Mouse (Mus musculus): ENCODE results near the gene Myh14. TPM values are rescaled to one million over a fixed set of nuclear protein-coding genes. Genes with fewer than 3 reads are reported as not detected.

The Myh14 gene
- total RNA-seq, 2 experiments from 2014 or later: 81.8 to 110 TPM

- no peak for DNase-seq
- intact Hi-C loops (cut with DNase I): no loop called here
These were observed 29.6 kb downstream of the Myh14 start for GRCm38 (mm10) chr7:44640843-44641605.

- DNase-seq: no peak
- intact Hi-C loops (cut with DNase I): no loop called here
These were observed 32.0 kb downstream of the Myh14 start for GRCm38 (mm10) chr7:44638663-44639062.

DNA sequence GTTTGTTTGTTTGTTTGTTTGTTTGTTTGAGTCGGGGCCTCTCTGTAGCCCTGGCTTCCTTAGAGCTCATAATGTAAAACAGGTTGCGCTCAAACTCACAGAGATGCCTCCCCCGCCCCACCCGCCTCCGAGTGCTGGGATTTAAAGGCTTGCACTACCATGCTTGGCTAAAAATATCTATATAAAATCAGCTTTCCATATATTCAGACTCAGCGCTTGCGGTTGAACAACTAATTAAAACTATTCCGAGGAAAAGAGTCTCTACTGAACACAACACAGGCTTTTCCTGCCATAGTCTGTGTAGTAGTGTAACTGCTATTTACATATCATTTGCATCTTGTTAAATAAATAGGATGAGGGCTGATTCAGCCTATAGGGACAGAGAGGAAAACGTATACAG is 34.0 kb downstream of the Myh14 start:
- intact Hi-C loops (cut with DNase I): no loop called here
- no peak for DNase-seq

- DNase-seq: no peak
- intact Hi-C loops (cut with DNase I): loop anchor here (5.0 kb wide), 1 partner anchor 69 kb away; no protein-coding TSS in a partner anchor
These were observed 37.2 kb downstream of the Myh14 start for GRCm38 (mm10) chr7:44633407-44633806.

DNA sequence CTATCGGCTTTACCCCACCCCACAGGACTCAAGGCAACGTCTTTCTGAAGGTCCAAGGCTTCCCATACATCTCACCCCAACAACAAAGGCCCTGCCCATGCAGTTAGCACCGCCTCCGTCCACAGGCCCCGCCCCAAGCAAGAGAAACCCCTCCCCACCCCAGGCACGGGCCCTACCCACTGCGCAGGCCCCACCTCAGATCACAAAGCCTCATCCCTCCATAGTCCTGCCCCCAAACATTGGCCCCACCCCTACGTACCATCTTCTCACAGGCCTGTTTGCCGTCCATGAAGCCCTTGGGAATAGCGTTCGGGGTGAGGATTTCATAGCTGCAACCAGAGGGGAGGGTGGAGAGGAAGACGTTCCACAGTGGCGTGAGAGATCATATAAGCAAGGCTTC is 38.0 kb downstream of the Myh14 start:
- intact Hi-C loops (cut with DNase I): loop anchor here (5.0 kb wide), 1 partner anchor 70 kb away; no protein-coding TSS in a partner anchor
- no peak for DNase-seq

DNA sequence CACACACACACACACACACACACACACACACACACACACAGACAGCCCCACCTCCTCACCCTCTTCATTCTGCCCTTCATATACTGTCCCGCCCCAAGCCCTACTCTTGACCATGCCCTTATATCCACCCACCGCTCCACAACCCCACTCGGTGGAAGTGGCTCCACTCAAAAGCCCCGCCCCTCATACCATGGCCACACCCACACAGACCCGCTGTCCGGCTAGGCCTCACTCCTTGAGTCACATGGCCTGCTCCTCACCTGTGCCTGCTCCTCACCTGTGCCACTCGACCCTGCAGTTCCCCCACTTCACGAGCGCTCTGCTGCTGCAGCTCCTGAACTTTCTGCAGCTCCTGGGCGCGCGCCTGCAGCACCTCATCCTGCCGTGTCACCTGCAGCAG is 40.2 kb downstream of the Myh14 start:
- intact Hi-C loops (cut with DNase I): loop anchor here (5.0 kb wide), 1 partner anchor 72 kb away; no protein-coding TSS in a partner anchor
- DNase-seq: no peak

DNA sequence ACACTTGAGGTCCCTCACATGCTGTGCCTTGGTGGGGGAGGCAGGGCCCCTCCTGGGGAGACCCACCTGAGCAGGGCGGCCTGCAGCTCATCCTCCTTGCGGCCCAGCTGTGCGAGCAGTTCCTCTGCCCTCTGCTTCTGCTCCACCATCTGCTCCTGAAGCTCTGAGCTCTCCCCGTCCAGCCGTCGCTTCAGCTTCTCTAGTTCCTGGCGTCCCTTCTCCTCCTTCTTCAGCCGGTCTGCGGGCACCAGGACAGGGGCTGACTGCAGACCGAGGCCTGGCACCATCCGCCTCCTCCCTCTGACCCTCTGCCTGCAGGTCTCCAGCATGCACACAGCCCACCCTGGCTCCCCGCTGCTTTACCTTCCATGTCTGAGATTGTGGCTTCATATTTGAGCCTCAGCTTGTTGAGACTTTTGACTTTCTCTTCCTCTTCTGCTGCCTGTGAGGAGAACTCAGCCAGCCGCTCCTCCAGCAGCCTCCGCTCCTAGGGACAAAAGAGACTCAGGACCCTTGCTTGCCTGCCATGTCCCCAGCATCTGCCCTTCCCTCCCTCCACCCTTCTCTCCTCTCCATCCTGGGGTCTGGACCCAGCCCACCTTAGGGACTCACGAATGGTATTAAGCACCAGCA is 42.1 kb downstream of the Myh14 start:
- intact Hi-C loops (cut with DNase I): no loop called here
- DNase-seq: no peak

DNA sequence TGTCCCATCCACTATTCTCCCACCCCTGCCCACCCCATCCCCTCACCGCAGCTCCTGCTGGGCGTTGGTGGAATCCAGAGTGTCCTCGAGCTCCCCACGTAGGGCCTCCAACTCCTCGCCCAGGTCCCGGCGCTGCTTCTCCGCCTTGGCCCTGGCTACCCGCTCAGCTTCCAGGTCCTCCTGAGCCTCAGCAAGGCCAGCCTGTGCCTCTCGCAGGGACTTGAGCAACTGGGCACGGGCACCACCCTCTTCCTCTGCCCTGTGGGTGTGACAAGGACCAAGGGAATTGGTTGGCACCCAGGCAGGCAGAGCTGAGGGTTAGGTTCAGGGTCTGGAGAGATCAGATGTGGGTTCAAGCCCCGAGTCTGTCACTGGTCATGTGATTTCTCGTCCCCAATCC is 43.7 kb downstream of the Myh14 start:
- intact Hi-C loops (cut with DNase I): no loop called here

DNA sequence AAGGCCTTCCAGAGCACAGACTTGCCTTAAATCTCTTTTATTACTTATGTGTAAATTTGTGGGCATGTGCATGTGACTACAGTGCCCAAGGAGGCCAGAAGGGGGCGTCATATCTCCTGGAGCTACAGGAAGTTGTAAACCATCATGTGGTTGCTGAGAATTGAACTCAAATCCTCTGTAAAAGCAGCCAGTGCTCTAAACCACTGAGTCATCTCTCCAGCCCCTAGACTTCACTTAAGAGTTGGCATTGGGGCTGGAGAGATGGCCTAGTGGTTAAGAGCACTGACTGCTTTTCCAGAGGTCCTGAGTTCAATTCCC is 44.6 kb downstream of the Myh14 start:
- intact Hi-C loops (cut with DNase I): no loop called here
- DNase-seq: no peak

More for the DNA sequence above, 43.7 kb downstream of the Myh14 start:
- DNase-seq: no peak

- DNase-seq: no peak
- intact Hi-C loops (cut with DNase I): no loop called here
These were observed 45.2 kb downstream of the Myh14 start for GRCm38 (mm10) chr7:44625241-44626067.

- intact Hi-C loops (cut with DNase I): no loop called here
- DNase-seq: no peak
These were observed 45.8 kb downstream of the Myh14 start for GRCm38 (mm10) chr7:44624828-44625227.

DNA sequence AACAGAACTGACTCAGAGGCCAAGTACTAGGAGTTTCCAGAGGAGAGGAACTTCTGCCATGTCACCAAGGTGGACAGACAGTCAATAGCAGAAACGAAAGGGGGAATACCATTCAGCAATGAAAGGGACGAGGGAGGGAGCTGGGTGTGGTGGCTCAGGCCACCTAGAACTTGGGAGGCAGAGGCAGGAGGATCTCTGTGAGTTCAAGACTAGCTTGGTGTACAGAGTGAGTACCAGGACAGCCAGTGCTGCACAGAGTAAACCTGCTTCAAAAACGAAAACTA is 46.2 kb downstream of the Myh14 start:
- intact Hi-C loops (cut with DNase I): no loop called here
- no peak for DNase-seq

DNA sequence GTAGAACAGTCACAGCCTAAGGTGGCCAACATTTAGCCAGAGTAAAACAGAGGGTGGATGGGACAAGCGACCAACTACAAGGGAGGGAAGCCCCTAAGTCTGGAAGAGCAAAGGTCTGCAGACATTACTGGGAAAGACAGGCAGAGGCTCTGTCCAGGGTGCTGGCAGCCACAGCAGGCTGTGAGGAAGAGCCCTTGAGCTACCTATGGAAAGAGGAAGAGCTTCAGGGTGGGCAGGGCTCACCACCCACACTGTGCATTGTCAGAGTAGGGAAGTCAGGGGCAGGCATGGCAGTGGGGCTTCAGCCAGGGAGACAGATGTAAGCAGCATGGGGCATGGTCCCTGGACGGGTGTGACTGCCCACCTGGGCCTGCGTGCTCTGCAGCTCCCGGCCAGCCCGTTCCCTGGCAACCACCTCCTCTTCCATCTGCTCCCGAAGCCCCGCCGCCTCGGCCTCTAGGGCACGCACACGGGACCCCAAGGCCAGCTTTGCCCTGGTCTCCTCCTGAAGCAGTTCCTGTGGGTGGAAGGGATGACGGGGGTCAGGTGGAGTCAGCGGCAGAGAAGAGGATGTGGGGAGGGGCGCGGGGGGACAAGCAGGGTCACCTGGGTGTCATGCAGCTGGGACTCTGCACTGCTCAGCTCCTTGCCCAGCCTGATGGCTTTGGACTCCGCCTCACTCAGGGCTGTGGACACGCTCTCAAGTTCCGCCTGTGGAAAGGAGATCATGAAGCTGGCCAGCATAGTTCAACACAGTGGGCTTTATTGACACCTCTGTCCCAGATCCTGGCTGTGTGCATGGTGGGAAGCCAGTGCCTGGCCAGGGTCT is 46.7 kb downstream of the Myh14 start:
- DNase-seq: no peak
- intact Hi-C loops (cut with DNase I): no loop called here

DNA sequence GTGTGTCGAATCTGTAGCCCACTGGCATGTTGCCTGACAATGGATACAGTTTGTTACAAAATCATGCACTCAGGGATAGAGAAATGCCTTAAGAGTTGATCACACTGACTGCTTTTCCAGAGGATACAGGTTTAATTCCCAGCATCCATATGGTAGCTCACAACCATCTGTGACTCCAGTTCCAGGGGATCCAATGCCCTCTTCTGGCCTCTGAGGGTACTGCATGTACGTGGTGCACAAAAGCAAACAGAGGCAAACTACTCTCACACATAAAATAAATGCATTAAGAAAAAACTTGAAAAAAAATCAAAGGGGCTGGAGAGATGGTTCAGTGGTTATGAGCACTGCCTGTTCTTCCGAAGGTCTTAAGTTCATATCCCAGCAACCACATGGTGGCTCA is 53.6 kb downstream of the Myh14 start:
- no peak for DNase-seq
- intact Hi-C loops (cut with DNase I): no loop called here

- DNase-seq: no peak
- intact Hi-C loops (cut with DNase I): no loop called here
These were observed 54.7 kb downstream of the Myh14 start for GRCm38 (mm10) chr7:44615987-44616386.

DNA sequence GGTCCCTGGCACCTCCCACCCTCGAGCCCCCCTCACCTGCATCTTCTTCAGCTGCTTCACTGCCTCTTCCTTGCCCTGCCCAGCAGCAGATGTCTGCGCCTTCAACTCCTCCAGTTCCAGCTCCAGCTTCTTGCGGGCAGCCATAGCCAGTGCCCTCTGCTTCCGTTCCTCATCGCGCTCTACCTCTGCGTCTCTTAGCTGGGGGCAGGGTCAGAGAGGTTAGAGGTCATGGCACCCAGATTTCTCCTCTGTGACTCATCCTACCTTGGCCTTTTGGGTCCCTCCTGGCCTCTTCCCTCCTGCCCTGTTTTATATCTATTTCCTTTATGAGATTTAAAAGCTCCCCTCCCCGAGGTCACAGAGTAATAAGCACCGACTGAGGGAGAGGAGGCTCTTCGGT is 55.3 kb downstream of the Myh14 start:
- DNase-seq: no peak
- intact Hi-C loops (cut with DNase I): no loop called here

DNA sequence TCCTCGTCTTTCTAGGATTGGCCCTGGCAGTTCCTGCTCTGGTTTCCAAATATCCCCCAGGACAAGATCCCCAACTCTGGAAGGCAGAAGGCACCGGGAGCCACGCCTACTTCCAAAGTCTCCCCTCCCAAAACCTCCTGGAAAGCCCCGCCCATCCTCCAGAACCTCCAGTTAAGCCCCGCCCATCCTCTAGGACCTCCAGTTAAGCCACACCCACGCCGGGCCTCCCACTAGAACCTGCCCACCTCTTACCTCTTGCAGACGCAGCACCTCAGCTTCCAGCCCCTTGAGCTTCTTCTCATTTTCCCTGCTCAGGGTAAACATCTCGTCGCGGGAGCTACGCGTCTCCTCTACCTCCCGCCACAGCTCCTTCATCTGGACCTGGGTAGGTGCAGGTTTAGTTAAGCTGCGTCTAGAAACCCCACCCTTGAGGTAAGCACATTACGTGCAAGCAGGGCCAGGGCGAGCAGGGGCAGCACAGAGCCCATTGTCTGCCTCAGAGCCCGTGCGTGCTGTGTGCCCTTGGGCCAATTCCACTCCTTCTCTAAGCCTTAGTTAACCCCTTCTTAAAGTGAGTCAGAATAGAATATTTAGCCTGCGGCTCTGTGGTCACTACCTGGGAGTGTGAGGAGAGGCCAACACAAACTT is 56.5 kb downstream of the Myh14 start:
- intact Hi-C loops (cut with DNase I): no loop called here
- DNase-seq: no peak

DNA sequence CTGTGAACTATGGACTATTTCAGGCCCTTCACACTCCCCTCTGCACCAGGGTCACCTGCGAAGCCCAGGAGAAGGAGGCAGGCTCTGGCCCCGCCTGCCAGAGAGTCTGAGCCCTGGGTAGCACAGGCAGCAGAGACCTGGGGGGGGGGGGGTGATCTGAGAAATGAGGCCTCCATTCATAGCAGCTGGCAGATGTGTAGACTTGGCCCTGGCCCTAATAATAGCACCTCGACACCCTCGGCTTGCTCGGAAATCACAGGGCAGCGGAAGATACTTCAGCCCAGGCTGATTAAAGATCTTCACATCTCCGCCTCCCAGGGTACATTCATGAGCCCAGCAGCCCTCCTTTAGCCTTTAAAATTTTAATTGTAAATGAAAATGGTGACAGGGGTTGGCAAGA is 58.5 kb downstream of the Myh14 start:
- intact Hi-C loops (cut with DNase I): no loop called here

DNA sequence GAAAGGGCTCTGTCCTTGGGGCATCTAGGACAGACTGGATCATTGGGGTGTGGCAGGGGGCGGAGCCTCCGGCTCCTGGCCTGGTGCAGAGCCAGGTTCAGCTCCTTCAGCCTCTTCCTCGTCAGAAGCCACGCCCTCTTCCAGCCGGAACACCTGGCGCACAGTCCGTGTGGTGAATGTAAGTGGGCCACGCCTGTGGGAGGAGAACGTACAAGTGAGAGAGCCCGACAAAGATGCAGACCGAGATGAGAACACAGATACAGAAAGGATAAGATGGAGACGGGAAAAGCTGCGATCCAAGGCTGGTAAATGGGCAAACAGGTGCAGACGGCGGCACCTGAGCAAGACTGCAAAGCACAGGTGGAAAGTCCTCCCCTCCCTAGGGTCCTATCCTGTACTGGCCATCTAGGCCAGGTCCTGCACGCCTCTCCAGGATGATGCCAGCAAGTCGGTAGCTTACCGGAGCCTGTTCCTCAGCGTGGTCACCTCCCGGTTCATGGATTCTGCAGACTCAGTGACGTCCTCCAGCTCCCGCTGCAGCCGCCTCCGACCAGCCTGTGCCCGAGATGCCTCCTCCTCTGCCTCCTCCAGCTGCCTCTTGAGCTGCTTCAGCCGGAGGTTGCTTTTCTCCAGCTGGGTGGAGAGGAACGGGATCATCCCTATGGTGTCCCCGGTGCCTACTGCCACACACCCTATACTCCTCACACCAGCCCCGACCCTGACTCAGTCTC is 64.3 kb downstream of the Myh14 start:
- intact Hi-C loops (cut with DNase I): no loop called here
- no peak for DNase-seq

More for the DNA sequence above, 58.5 kb downstream of the Myh14 start:
- DNase-seq: no peak

GRCm38 (mm10) chr7:44605436-44605835 is 65.2 kb downstream of the Myh14 start:
- intact Hi-C loops (cut with DNase I): no loop called here
- DNase-seq: no peak
